Mouse (Mus musculus): ENCODE measurements at regions not wholly inside any gene's neighbourhood (a gene's known extent, or its start where the extent isn't known, plus 50 kb on each side); places are given as distances from the start of the nearest gene placed in this dataset.
"Not testable (repeated sequence)": the region's sequence is repeated elsewhere in the genome, so short reads cannot be mapped to it uniquely, and the experiment has no call there.

GRCm38 (mm10) chr8:93443631-93444030 lies 64.1 kb upstream of the Ces1h start:
- not testable (repeated sequence) for H3K9me3 ChIP-seq (replicated peaks; ENCODE audit: insufficient read depth, low read length); DNase-seq (ENCODE audit: low read depth, low spot score)

GRCm38 (mm10) chr8:93441936-93442335 lies 62.4 kb upstream of the Ces1h start:
- Histone ChIP-seq H3K4me3 (ENCODE audit: control insufficient read depth in 1 of 2, insufficient read depth in 1 of 2, low read depth in 2 of 2, low read length in 2 of 2) (no peak overlapping the region), H3K36me3 (ENCODE audit: control insufficient read depth in 1 of 2, insufficient read depth in 2 of 2, low read length in 2 of 2) (no peaks in the 10 kb centered on the region), H3K9me3 (replicated peaks; ENCODE audit: insufficient read depth, low read length) (no peaks in the 10 kb centered on the region), H3K27ac (ENCODE audit: control insufficient read depth, low read depth, low read length) (no peak overlapping the region), H3K9ac (ENCODE audit: control insufficient read depth, low read depth, low read length, poor library complexity, severe bottlenecking) (no peak overlapping the region), H3K4me1 (ENCODE audit: control insufficient read depth in 1 of 2, insufficient read depth in 2 of 2, low read length in 2 of 2) (no peaks in the 10 kb centered on the region), H3K27me3 (ENCODE audit: control insufficient read depth in 1 of 2, insufficient read depth in 2 of 2, low read length in 2 of 2) (no peaks in the 10 kb centered on the region), H3K79me2 (ENCODE audit: control insufficient read depth, insufficient read depth, low read length, poor library complexity) (no peaks in the 10 kb centered on the region)
- DNase-seq (ENCODE audit: low read depth, low spot score) = no peak
- TF ChIP-seq MAFK (IDR thresholded peaks at IDR 0.05; ENCODE audit: borderline replicate concordance, low read depth, low read length) (no peak), TBP (IDR thresholded peaks at IDR 0.05; ENCODE audit: low read depth, low read length) (no peak), JUND (IDR thresholded peaks at IDR 0.05; ENCODE audit: low read depth, low read length) (no peak), USF2 (IDR thresholded peaks at IDR 0.05; ENCODE audit: borderline replicate concordance in 1 of 2, insufficient read depth in 1 of 2, low read depth in 1 of 2, low read length in 2 of 2) (no peak), SIN3A (IDR thresholded peaks at IDR 0.05; ENCODE audit: low read length) (no peak), RCOR1 (IDR thresholded peaks at IDR 0.05; ENCODE audit: low read depth, low read length) (no peak), ELF1 (IDR thresholded peaks at IDR 0.05; ENCODE audit: low read depth, low read length) (no peak), ZKSCAN1 (IDR thresholded peaks at IDR 0.05; ENCODE audit: low read depth, low read length) (no peak), USF1 (IDR thresholded peaks at IDR 0.05; ENCODE audit: low read depth, low read length) (no peak), NRF1 (IDR thresholded peaks at IDR 0.05; ENCODE audit: insufficient read depth, low read depth, low read length, poor library complexity, severe bottlenecking) (no peak), CHD1 (IDR thresholded peaks at IDR 0.05; ENCODE audit: low read depth, low read length) (no peak), MEF2A (IDR thresholded peaks at IDR 0.05; ENCODE audit: extremely low read depth, insufficient replicate concordance, low read depth, low read length, poor library complexity, severe bottlenecking) (no peak), EP300 (IDR thresholded peaks at IDR 0.05; ENCODE audit: low read depth in 1 of 2, low read length in 2 of 2) (no peak), MXI1 (IDR thresholded peaks at IDR 0.05; ENCODE audit: low read depth, low read length) (no peak)

More at GRCm38 (mm10) chr8:93443631-93444030, 64.1 kb upstream of the Ces1h start:
- not testable (repeated sequence) for H3K36me3 ChIP-seq (ENCODE audit: control insufficient read depth in 1 of 2, insufficient read depth in 2 of 2, low read length in 2 of 2); H3K27ac ChIP-seq (ENCODE audit: control insufficient read depth, low read depth, low read length); H3K79me2 ChIP-seq (ENCODE audit: control insufficient read depth, insufficient read depth, low read length, poor library complexity); H3K4me3 ChIP-seq (ENCODE audit: control insufficient read depth in 1 of 2, insufficient read depth in 1 of 2, low read depth in 2 of 2, low read length in 2 of 2); H3K27me3 ChIP-seq (ENCODE audit: control insufficient read depth in 1 of 2, insufficient read depth in 2 of 2, low read length in 2 of 2); H3K9ac ChIP-seq (ENCODE audit: control insufficient read depth, low read depth, low read length, poor library complexity, severe bottlenecking); H3K4me1 ChIP-seq (ENCODE audit: control insufficient read depth in 1 of 2, insufficient read depth in 2 of 2, low read length in 2 of 2)

- H3K4me3 ChIP-seq (ENCODE audit: control insufficient read depth in 1 of 2, insufficient read depth in 1 of 2, low read depth in 2 of 2, low read length in 2 of 2); H3K27ac ChIP-seq (ENCODE audit: control insufficient read depth, low read depth, low read length); H3K9me3 ChIP-seq (replicated peaks; ENCODE audit: insufficient read depth, low read length); H3K4me1 ChIP-seq (ENCODE audit: control insufficient read depth in 1 of 2, insufficient read depth in 2 of 2, low read length in 2 of 2); H3K79me2 ChIP-seq (ENCODE audit: control insufficient read depth, insufficient read depth, low read length, poor library complexity); DNase-seq (ENCODE audit: low read depth, low spot score); H3K27me3 ChIP-seq (ENCODE audit: control insufficient read depth in 1 of 2, insufficient read depth in 2 of 2, low read length in 2 of 2); H3K36me3 ChIP-seq (ENCODE audit: control insufficient read depth in 1 of 2, insufficient read depth in 2 of 2, low read length in 2 of 2); H3K9ac ChIP-seq (ENCODE audit: control insufficient read depth, low read depth, low read length, poor library complexity, severe bottlenecking): not testable (repeated sequence)
Measured at GRCm38 (mm10) chr8:93436586-93436985, 57.1 kb upstream of the Ces1h start.
